Mouse (Mus musculus) kidney, postnatal 0 days (tissue): ENCODE data around the gene Tmem63c. TPM values are rescaled to one million over a fixed set of nuclear protein-coding genes. Genes with fewer than 3 reads are reported as not detected.

Experiments used
- ATAC-seq: fragments of 200-750 bp; cut with Nextera tagmentation; replicated peaks from 2 replicates; pipeline ENCODE4 v1.8.0; 2017; ENCODE audit warnings: low read depth, moderate number of reproducible peaks, moderate TSS enrichment, moderate library complexity; ENCODE audit not compliant: low FRiP score
- DNase-seq: peaks from one replicate; pipeline ENCODE4 v3.0.0-alpha.2; 2016; ENCODE audit warnings: low spot score
- H3K27ac ChIP-seq: fragments of 300-500 bp; sonication (generic); 2 replicates; pipeline ENCODE4 v1.5.1; 2014; ENCODE audit warnings: mild to moderate bottlenecking
- H3K27me3 ChIP-seq: fragments of 300-500 bp; sonication (generic); 2 replicates; pipeline ENCODE4 v1.6.1; 2014; ENCODE audit warnings: low read length, mixed read lengths; ENCODE audit not compliant: insufficient read depth
- H3K36me3 ChIP-seq: fragments of 300-500 bp; sonication (generic); 2 replicates; pipeline ENCODE4 v1.6.1; 2014; ENCODE audit warnings: low read length, mixed read lengths; ENCODE audit not compliant: insufficient read depth
- H3K4me1 ChIP-seq: fragments of 300-500 bp; sonication (generic); replicated peaks from 2 replicates; pipeline ENCODE4 v1.6.1; 2014; ENCODE audit warnings: antibody characterized with exemption, low read length, mixed read lengths; ENCODE audit not compliant: insufficient read depth
- H3K4me2 ChIP-seq: fragments of 300-500 bp; sonication (generic); 2 replicates; pipeline ENCODE4 v1.6.1; 2014; ENCODE audit warnings: mild to moderate bottlenecking, low read length, moderate library complexity, mixed read lengths
- H3K4me3 ChIP-seq: fragments of 300-500 bp; sonication (generic); replicated peaks from 2 replicates; pipeline ENCODE4 v1.5.1; 2014; ENCODE audit warnings: low read depth, low read length
- H3K9ac ChIP-seq: fragments of 300-500 bp; sonication (generic); 2 replicates; pipeline ENCODE4 v1.6.1; 2014; ENCODE audit warnings: low read depth, low read length
- H3K9me3 ChIP-seq: fragments of 300-500 bp; sonication (generic); replicated peaks from 2 replicates; pipeline ENCODE4 v1.6.1; 2016; ENCODE audit warnings: low read length, inconsistent platforms, mixed read lengths
- CTCF ChIP-seq: IDR thresholded peaks from 2 replicates; pipeline ENCODE4 v1.5.1; 2016; ENCODE audit warnings: antibody characterized with exemption, low read depth, mild to moderate bottlenecking, moderate library complexity
- WGBS: fragments of 180-500 bp; shearing (Covaris S2); extraction: QIAGEN DNeasy Blood & Tissue Kit; methylation state at CpG from one replicate; pipeline ENCODE4 v1.1.7; 2014; 5-methylcytosine and 5-hydroxymethylcytosine counted together
- polyA plus RNA-seq: library from polyadenylated mRNA; unstranded; fragments of >200 nt; fragmentation: Nextera tagmentation; extraction: Ambion mirVana; gene quantifications from 2 replicates; pipeline ENCODE4 v1.2.1, GENCODE M21; 2015

The Tmem63c gene
- polyA plus RNA-seq, 1 experiment from 2014 or later: 0.08 TPM

DNA sequence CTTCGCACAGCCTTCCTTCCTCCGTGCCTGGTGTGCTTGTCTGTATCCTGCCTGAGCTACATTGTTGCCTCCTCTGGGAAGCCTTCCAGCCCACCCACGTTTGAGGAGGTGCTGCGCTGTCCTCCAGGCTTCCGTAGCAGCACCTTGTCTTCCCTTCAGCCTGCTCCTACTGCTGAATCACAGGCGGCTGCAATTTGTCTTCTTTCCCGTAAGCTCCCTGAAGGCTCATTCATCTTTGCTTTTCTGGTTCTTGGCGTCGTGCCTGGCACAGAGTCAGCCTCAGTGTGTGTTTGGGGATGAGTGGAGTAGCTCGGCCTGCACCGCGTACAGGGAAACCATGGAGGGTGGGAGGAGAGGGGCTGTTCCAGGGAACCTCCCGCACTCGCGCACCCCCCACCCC is 43.3 kb upstream of the Tmem63c start:
- Histone ChIP-seq H3K4me2 (no peak overlapping the region), H3K27ac (no peak overlapping the region), H3K4me3 (no peak overlapping the region), H3K36me3 (no peaks in the 10 kb centered on the region), H3K9me3 (no peaks in the 10 kb centered on the region), H3K4me1 (no peaks in the 10 kb centered on the region), H3K27me3 (0 out of 2 replicates have a peak, but pooled peaks cover 4% of the 10 kb centered on the region), H3K9ac (no peak overlapping the region)
- TF ChIP-seq CTCF: no peak
- DNase-seq (peak; percentile 33), ATAC-seq (no peak)
- WGBS: 14% methylated on average over 15 of the region's 15 CpGs

DNA sequence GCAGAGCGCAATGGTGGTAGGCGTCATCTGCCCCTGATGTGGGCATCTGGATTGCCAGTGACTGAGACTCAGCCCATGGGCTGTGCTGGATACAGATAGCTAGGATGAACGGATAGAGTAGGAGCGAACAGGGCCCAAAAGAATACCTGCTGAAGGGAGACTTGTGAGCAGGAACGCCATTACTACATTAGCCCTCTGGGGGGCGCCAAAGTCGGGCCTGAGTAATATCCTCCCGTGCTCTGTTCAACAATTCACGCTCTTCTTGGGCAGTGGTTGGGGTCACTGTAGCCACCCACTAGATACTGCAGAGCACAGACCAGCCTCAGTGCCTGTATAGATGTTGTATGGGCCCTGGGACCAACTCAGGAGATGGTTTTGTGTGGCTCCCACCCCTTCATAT is 40.0 kb upstream of the Tmem63c start:
- ATAC-seq (no peak), DNase-seq (no peak)
- H3K36me3 ChIP-seq: no peaks in the 10 kb centered on the region
- H3K27ac ChIP-seq: no peak overlapping the region
- H3K4me1 ChIP-seq: no peaks in the 10 kb centered on the region
- H3K27me3 ChIP-seq: peaks cover 6% of the 10 kb centered on the region; the same call in 1 of the 2 replicates
- TF ChIP-seq CTCF: peak; percentile 35; the same call in 1 of the 2 replicates
- H3K4me3 ChIP-seq: no peak overlapping the region
- 27% methylated on average over 9 of the region's 9 CpGs for WGBS
- no peak overlapping the region for H3K9ac ChIP-seq
- no peak overlapping the region for H3K4me2 ChIP-seq
- H3K9me3 ChIP-seq: no peaks in the 10 kb centered on the region

DNA sequence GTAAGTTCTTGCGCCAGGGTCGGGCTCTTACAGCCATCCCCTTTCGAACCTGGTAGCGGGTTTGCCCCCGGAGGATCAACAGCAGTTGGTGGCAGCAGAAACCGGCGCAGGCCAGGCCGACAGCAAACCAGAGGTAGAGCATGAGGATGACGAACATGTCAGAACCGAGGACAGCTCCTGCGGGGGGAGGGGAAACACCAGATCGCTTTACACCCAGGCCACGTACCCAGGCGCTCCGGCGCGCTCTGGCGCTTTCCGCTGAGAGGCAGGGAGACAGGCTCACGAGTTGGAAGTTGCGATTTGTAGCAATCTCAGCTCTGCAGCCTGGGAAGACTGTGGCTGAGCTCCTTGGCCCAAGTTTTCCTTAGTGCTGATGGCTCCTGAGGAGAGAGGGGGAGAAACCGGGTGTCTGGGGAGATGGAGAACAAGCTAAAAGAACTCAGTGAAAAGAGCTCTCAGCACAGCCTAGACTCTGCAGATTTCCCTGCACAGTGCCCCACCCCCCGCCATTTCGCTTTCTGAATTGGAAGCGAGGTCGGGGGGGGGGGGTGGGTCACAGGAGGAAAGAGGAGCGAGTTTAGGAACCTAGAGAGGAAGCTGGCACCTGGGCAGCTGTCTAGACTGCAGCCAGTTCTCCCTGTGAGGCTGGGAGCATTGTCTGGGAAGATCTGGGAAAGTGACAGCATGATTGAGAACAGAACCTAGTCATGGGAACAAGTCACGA is 37.5 kb upstream of the Tmem63c start:
- no peak for TF ChIP-seq CTCF
- no peak overlapping the region for H3K4me2 ChIP-seq
- ATAC-seq (no peak; the same call in 1 of the 2 replicates), DNase-seq (peak; percentile 75)
- 2% methylated on average over 28 of the region's 28 CpGs for WGBS
- H3K27me3 ChIP-seq: peaks cover 17% of the 10 kb centered on the region
- no peak overlapping the region for H3K4me3 ChIP-seq
- H3K9me3 ChIP-seq: no peaks in the 10 kb centered on the region
- H3K27ac ChIP-seq: no peak overlapping the region
- no peaks in the 10 kb centered on the region for H3K4me1 ChIP-seq
- no peaks in the 10 kb centered on the region for H3K36me3 ChIP-seq
- H3K9ac ChIP-seq: no peak overlapping the region

DNA sequence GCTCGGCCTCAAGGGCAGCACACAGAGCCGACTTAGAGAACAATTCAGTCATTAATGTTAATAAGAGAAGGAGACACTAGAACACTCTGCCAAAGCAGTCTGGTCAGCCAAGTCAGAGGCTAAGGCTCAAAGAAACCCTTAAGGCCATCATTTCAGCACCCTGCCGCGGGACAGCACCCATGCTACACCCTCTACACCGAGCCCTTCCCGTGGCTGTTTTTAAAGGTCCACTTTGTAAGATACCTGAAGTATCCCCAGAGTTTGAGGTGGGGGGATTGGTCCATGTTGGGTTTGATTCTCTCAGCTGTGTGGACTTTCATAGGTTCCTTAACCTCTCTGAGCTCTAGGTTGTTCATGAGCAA is 37.0 kb upstream of the Tmem63c start:
- peak; percentile 79 for DNase-seq
- WGBS: 4% methylated on average over 6 of the region's 6 CpGs

DNA sequence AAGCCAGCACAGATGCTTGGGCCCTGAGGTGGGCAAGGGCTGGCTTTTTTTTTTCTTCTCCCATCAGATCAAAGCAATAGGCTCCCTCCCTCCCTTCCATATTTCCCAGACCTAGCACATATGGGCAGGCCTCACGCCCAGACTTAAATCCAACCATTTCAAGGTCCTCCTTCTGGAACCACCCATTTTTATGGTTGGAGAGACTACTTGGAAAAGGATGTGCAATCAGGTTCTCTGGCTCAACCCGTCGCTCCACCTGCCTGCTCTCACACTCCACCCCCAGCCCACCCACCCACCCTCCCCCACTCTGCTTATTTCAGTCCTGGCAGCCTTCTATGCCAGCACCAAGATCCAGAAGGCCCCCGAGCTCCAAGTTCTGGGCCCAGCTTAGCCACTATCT is 34.6 kb upstream of the Tmem63c start:
- H3K4me2 ChIP-seq: no peak overlapping the region
- H3K27ac ChIP-seq: no peak overlapping the region
- no peak for TF ChIP-seq CTCF
- H3K36me3 ChIP-seq: no peaks in the 10 kb centered on the region
- peaks cover 43% of the 10 kb centered on the region for H3K27me3 ChIP-seq
- H3K9ac ChIP-seq: no peak overlapping the region
- ATAC-seq: no peak
- 56% methylated on average over 4 of the region's 4 CpGs for WGBS
- DNase-seq: no peak
- no peak overlapping the region for H3K4me3 ChIP-seq
- H3K4me1 ChIP-seq: peaks cover 3% of the 10 kb centered on the region; the same call in 1 of the 2 replicates
- H3K9me3 ChIP-seq: no peaks in the 10 kb centered on the region

More for the DNA sequence above, 37.0 kb upstream of the Tmem63c start:
- H3K4me1 ChIP-seq: no peaks in the 10 kb centered on the region
- H3K9me3 ChIP-seq: no peaks in the 10 kb centered on the region
- no peak overlapping the region for H3K4me2 ChIP-seq
- H3K27me3 ChIP-seq: peaks cover 22% of the 10 kb centered on the region
- no peak for ATAC-seq
- no peak for TF ChIP-seq CTCF
- H3K9ac ChIP-seq: no peak overlapping the region
- H3K27ac ChIP-seq: no peak overlapping the region
- H3K4me3 ChIP-seq: no peak overlapping the region
- no peaks in the 10 kb centered on the region for H3K36me3 ChIP-seq

DNA sequence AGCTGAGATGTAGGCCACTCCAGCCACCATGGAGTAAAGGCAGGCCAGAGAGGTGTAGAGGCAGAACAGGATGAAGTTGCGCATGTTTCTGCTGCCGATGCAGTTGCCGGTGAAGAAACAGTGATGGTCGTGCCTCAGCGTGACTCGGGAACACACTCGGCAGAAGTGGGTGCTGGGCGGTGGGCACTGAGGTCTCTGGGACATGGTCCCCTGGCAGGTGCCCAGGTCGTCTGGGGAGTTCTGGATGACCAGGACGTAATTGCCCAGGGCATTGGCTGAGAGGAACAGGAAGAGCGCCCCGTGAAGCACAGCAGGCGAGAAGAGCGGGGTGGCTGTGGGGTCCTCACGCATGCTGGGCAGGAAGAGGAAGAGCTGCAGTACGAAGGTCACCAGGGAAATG is 32.9 kb upstream of the Tmem63c start:
- H3K4me3 ChIP-seq: no peak overlapping the region
- ATAC-seq: no peak
- DNase-seq: no peak
- no peaks in the 10 kb centered on the region for H3K9me3 ChIP-seq
- no peak overlapping the region for H3K4me2 ChIP-seq
- TF ChIP-seq CTCF: no peak
- peaks cover 3% of the 10 kb centered on the region; the same call in 1 of the 2 replicates for H3K4me1 ChIP-seq
- H3K9ac ChIP-seq: no peak overlapping the region
- no peak overlapping the region for H3K27ac ChIP-seq
- 44% methylated on average over 16 of the region's 16 CpGs for WGBS
- peaks cover 43% of the 10 kb centered on the region for H3K27me3 ChIP-seq
- H3K36me3 ChIP-seq: no peaks in the 10 kb centered on the region

DNA sequence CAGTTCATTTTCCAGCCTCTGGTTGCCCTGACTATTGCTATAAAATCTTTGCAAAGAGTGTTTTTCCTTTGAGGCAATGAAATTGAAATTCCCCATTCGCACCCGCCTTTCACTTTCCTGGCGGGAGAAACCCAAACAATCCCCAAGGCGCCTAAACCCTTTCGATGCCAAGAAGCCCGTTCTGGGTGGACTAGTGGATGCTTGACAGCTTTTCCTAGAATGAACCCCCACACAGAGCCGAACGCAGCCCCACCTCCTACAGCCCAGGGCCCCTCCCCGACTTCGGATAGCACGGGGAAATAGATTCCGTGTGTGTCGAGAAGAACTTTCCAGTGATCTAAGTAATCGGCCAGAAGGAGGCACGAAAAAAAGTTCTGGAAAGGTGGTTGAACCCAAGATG is 31.8 kb upstream of the Tmem63c start:
- Histone ChIP-seq H3K4me2 (no peak overlapping the region), H3K9me3 (no peaks in the 10 kb centered on the region)

More for the DNA sequence above, 31.8 kb upstream of the Tmem63c start:
- no peak overlapping the region for H3K27ac ChIP-seq
- H3K9ac ChIP-seq: no peak overlapping the region
- H3K27me3 ChIP-seq: peaks cover 43% of the 10 kb centered on the region
- 7% methylated on average over 15 of the region's 15 CpGs for WGBS
- peaks cover 3% of the 10 kb centered on the region; the same call in 1 of the 2 replicates for H3K4me1 ChIP-seq
- no peaks in the 10 kb centered on the region for H3K36me3 ChIP-seq
- ATAC-seq (no peak), DNase-seq (no peak)
- H3K4me3 ChIP-seq: no peak overlapping the region
- TF ChIP-seq CTCF: no peak
